Mouse (Mus musculus): ENCODE data around the gene Ptov1. TPM values are rescaled to one million over a fixed set of nuclear protein-coding genes. Genes with fewer than 3 reads are reported as not detected.

Gene Ptov1
- total RNA-seq, 2 experiments from 2014 or later: 251 to 269 TPM

DNA sequence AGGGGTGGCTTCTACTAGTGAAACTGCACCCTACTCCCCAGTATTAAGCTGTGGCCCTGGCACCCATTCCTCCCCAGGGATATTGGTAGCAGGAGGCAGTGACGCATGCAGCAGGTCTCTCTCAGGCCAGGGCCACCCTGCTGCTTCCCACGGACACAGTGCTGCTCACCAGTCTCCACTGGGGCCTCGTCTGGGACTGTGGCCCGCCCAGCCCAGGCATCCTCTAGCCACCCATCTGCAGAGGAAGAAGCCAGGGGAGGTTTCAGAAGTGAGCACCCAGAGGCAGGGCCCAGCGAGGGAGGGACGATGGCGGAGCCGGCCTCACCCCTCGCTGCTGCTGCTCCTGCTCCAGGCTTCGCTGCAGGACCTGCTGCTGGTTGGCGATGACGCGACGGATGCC is 6.4 kb downstream of the Ptov1 start:
- intact Hi-C loops (cut with DNase I): no loop called here
- no peak for DNase-seq (ENCODE audit: extremely low spot score in 1 of 2, low spot score in 2 of 2)

DNA sequence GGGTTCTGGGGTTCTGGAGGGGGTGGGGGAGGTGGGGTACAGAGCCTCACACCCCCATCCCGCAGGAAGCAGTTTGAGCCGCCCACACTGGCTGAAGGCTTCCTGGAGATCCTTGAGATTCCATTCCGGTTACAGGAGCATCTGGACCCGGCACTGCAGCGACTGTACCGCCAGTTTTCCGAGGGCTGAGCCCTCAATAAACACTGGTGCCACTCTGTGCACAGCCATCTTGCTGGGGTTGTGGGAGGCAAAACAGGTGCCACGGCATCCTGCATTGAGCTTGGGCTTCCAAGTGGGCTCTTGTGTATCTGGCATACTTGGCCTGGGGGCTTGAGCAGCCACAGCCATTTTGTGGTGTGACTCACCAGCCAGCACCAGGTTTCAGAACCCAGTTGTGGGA is 7.2 kb downstream of the Ptov1 start:
- intact Hi-C loops (cut with DNase I): no loop called here

GRCm38 (mm10) chr7:44861429-44861816 is 8.2 kb downstream of the Ptov1 start:
- intact Hi-C loops (cut with DNase I): no loop called here

More for the DNA sequence above, 7.2 kb downstream of the Ptov1 start:
- no peak for DNase-seq (ENCODE audit: extremely low spot score in 1 of 2, low spot score in 2 of 2)

GRCm38 (mm10) chr7:44860576-44861428 is 8.8 kb downstream of the Ptov1 start:
- peak in 1 of 2 experiments; percentile 86 for DNase-seq (ENCODE audit: extremely low spot score in 1 of 2, low spot score in 2 of 2)
- intact Hi-C loops (cut with DNase I): no loop called here

More at GRCm38 (mm10) chr7:44861429-44861816, 8.2 kb downstream of the Ptov1 start:
- DNase-seq (ENCODE audit: extremely low spot score in 1 of 2, low spot score in 2 of 2): no peak

GRCm38 (mm10) chr7:44859896-44860295 is 9.7 kb downstream of the Ptov1 start:
- DNase-seq (ENCODE audit: extremely low spot score in 1 of 2, low spot score in 2 of 2): no peak
- intact Hi-C loops (cut with DNase I): no loop called here

DNA sequence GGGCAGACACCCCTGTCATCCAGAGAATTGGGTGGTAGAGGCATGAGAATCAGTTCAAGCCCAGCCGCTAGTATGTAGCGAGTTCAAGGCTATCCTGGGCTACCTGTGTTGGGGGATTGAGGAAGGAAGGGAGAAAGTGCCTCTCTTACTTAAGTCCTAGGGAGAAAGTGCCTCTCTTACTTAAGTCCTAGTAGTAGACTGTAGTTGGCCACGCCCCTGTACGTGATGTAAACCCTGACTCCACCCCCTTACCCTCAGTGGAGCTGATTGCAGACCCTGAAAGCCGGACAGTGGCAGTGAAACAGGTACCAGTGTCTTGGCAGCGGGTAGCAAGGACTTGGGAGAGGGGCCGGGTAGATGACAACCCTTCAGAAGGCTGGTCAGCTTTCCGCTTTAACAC is 11.7 kb downstream of the Ptov1 start:
- intact Hi-C loops (cut with DNase I): no loop called here

GRCm38 (mm10) chr7:44857042-44857552 is 12.5 kb downstream of the Ptov1 start, which contains the start of gene Pnkp:
Gene Pnkp, plus strand, starts transcription at chr7:44857139.
- intact Hi-C loops (cut with DNase I): no loop called here
- peak; percentile 92 for DNase-seq (ENCODE audit: extremely low spot score in 1 of 2, low spot score in 2 of 2)

More for the DNA sequence above, 11.7 kb downstream of the Ptov1 start:
- DNase-seq (ENCODE audit: extremely low spot score in 1 of 2, low spot score in 2 of 2): peak in 1 of 2 experiments; percentile 66

GRCm38 (mm10) chr7:44856265-44856916 is 13.2 kb downstream of the Ptov1 start:
- intact Hi-C loops (cut with DNase I): no loop called here
- DNase-seq (ENCODE audit: extremely low spot score in 1 of 2, low spot score in 2 of 2): no peak

DNA sequence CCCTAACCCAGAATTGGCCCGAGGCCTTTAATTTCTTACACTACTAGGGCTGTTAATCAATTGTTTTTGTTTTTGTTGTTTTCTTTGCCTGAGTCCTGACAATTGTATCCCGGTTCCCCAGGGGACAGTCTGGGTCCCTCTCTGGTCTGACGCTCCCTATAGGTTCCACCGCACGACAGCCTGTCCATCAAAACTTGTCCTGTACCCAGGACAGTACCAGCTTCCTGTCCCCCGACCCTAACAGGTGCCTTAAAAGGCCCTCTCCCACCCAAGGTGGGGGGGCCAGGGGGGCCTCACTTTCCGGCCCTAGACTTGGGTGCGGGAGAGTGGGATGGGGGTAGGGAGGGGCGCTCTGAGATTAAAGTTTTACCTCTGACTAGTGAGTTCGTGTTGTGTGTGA is 14.6 kb downstream of the Ptov1 start:
- intact Hi-C loops (cut with DNase I): no loop called here
- no peak for DNase-seq (ENCODE audit: extremely low spot score in 1 of 2, low spot score in 2 of 2)

DNA sequence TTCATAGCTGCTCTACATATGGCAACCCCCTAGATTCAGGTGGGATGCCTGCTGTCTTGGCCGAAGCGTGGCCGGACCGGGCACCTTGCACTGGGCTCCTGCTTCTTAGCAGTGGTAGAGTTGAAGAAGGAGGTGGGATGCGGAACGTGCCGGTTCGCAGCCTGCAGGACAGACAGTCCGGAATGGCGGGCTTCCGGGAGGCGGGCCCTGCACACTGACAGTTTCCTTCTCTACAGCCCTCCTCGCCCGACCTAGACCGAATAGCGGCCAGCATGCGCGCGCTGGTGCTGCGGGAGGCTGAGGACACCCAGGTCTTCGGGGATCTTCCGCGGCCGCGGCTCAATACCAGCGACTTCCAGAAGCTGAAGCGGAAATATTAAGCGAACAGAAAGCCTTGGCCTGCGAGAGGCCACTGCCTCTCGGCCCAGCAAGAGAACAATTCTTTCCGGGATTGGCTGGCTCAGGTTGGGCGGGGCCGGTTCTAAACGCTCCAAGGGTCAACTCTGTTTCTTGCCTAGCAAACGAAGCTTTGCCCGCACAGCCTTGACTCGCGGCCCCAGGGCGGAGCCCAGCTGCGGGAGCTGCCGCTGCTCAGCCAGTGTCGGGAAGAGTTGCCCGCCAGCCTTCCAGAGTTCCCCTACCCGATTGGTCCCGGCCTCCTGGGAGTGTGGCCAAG is 15.1 kb downstream of the Ptov1 start:
- peak; percentile 63 to 91 for DNase-seq (ENCODE audit: extremely low spot score in 1 of 2, low spot score in 2 of 2)
- intact Hi-C loops (cut with DNase I): no loop called here

DNA sequence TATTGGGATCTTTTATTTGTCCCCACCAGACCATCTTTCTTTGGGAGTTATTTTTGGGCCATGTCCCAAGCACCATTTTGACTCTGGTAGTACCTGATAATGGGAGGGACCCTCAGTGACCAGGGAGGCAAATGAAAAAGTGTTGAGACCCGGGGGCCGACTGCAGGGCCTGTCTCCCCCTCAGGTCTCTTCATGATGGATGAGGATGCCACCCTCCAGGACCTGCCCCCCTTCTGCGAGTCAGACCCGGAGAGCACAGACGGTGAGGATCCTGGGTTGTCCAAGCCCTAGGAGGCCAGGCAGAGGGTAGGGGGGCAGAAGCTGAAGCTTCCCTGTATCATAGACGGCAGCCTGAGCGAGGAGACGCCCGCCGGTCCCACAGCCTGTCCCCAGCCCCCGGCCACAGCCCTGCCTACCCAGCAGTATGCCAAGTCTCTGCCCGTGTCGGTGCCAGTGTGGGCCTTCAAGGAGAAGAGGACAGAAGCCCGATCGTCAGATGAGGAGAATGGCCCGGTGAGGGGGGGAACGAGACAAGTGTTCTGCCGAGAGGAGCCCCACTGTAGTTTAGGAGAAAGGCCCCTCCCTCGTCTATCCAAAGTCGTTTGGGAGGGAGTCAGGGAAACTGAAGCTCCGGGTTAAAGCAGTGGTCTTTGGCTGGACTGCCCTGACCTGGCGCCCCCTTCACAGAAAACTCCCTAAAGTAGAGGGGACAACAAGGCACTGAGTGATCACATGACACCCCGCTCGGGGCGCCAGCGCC is 15.8 kb downstream of the Ptov1 start:
- intact Hi-C loops (cut with DNase I): no loop called here
- DNase-seq (ENCODE audit: extremely low spot score in 1 of 2, low spot score in 2 of 2): peak in 1 of 2 experiments; percentile 58

GRCm38 (mm10) chr7:44853065-44853464 is 16.5 kb downstream of the Ptov1 start:
- DNase-seq (ENCODE audit: extremely low spot score in 1 of 2, low spot score in 2 of 2): no peak
- intact Hi-C loops (cut with DNase I): no loop called here

GRCm38 (mm10) chr7:44852259-44853027 is 17.1 kb downstream of the Ptov1 start:
- intact Hi-C loops (cut with DNase I): no loop called here

DNA sequence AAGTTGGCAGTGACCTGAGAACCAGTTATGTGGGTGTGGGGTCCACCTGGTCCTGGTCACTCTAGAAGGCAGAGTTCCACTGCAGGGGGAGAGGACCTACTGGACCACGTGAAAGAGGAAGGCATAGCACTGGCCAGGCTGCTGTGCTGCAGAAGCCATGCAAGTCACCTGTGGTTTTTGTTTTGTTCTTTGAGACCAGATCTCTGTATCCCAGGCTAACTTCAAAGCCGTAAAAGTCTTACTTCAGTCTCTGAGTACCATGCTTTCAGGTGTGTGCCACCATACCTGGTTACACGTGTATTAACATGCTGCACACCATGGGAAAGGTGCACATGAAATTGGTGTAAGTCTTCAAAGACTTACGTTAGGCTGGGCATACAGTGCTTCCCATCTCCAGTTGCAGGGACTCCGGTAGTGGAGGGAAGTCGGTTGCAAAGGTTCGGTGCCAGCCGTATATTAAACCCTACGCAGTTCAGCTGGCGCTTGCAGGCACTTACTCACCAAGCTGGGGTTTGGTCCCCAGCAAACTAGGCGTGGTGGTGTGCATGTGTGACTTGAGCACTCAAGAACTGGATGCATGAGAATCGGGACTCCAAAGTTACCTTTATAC is 17.9 kb downstream of the Ptov1 start:
- intact Hi-C loops (cut with DNase I): no loop called here
- DNase-seq (ENCODE audit: extremely low spot score in 1 of 2, low spot score in 2 of 2): no peak

More at GRCm38 (mm10) chr7:44852259-44853027, 17.1 kb downstream of the Ptov1 start:
- peak in 1 of 2 experiments; percentile 61 for DNase-seq (ENCODE audit: extremely low spot score in 1 of 2, low spot score in 2 of 2)

DNA sequence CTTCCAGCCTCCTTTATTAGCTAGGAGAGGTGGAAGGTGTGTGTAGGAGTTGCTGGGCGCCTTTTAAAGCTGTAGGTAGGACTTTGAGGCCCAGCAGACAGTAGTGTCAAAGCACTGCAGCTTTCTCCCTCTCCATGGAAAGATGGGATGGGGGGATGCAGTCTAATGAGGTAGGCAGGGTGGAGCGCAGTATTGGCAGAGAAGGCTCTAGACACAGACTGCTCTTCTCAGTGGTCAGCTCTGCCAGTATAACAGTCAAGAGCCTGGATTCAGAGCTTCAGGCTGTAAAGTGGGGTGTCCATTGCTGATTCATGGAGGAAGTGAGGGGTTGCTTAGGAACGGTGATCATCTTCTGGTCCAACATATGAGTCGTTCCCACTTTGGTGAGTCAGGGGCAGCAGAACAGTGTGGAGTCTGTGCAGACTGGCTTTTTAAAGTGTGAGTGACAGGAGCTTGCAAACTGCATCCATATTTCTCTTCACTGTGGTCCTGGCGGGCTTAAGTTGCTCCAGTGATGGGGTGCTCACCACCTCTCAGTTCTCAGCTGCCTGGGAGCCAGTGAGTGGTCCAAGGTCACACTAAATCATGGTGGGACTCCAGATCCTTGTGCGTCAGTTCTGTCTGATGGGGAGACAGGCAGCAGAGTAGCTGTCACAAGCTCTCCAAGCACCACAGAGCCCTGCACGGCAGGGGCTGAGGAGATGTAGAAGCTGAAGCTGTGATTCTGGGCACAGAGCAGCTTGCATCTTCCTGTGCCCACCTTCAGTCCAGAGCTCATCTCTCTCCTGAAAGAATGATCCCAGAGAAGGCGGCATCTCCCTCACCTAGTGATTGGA is 18.6 kb downstream of the Ptov1 start:
- DNase-seq (ENCODE audit: extremely low spot score in 1 of 2, low spot score in 2 of 2): no peak
- intact Hi-C loops (cut with DNase I): no loop called here

DNA sequence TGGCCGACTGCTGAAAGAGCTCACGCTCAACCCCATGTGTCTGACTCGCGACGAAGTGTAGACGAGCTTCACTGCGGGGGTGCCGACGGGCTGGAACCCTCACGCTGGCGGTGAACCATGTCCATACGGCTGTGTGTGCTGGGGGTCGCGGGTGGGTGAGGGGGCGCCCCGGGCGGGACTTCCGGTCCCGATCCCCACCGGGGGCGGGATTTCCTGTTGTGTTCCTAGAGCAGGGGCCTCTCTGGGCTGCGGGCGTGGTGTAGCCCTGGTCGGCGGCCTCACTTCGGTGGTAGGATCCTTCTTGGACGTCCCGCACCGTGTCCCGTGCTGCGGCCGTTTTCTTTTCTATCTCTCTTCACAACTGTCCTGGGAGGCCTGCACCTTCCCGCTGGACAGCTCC is 19.4 kb downstream of the Ptov1 start:
- intact Hi-C loops (cut with DNase I): no loop called here
- peak; percentile 63 to 91 for DNase-seq (ENCODE audit: extremely low spot score in 1 of 2, low spot score in 2 of 2)
